Comparison of ENCODE assay signal across 14 mouse cellular contexts in genomic region chr13:34827988-34828882, GRCm38 (mm10). TPM values are rescaled to one million over a fixed set of nuclear protein-coding genes. Genes with fewer than 3 reads are reported as not detected.
DNase-seq lines count a peak whose midpoint lies in the region; ATAC-seq lines count a peak whose summit lies in the region.
"Had no signal": no experiment of that assay in that cellular context is flagged by ENCODE, and none has a peak within 500 bp of the region (broad histone marks: within the 10 kb centered on the region; RNA-seq: fewer than 3 reads in every experiment).

No protein-coding gene starts in this region.

- 0 out of 2 replicates have a peak, but pooled peaks cover 2% of the 10 kb centered on the region for H3K9me3 ChIP-seq in hindbrain, embryonic 10.5 days
- no peaks in the 10 kb centered on the region for H3K9me3 ChIP-seq in hindbrain, embryonic 11.5 days (ENCODE audit: control insufficient read depth, low read length)
- no peaks in the 10 kb centered on the region for H3K9me3 ChIP-seq in intestine, embryonic 15.5 days
- no peaks in the 10 kb centered on the region for H3K9me3 ChIP-seq in stomach, embryonic 14.5 days (ENCODE audit: control insufficient read depth, low read depth, low read length)
- H3K9me3 ChIP-seq: embryonic facial prominence, embryonic 15.5 days had no signal

- H3K4me2 ChIP-seq in hindbrain, embryonic 11.5 days (replicated peaks; ENCODE audit: low read depth, low read length): no peak overlapping the region
- no peak overlapping the region for H3K4me2 ChIP-seq in intestine, embryonic 15.5 days (replicated peaks)
- H3K4me2 ChIP-seq in stomach, embryonic 14.5 days (replicated peaks; ENCODE audit: low read depth, low read length): no peak overlapping the region
- H3K4me2 ChIP-seq: embryonic facial prominence, embryonic 15.5 days; lung, embryonic 15.5 days had no signal

- H3K4me3 ChIP-seq in hindbrain, embryonic 10.5 days: no peak overlapping the region
- H3K4me3 ChIP-seq in hindbrain, embryonic 11.5 days (ENCODE audit: low read depth, low read length): no peak overlapping the region
- no peak overlapping the region for H3K4me3 ChIP-seq in intestine, embryonic 15.5 days (replicated peaks)
- H3K4me3 ChIP-seq in stomach, embryonic 14.5 days (ENCODE audit: low read depth, low read length): no peak overlapping the region
- H3K4me3 ChIP-seq: embryonic facial prominence, embryonic 15.5 days; heart, adult 2 months; lung, embryonic 15.5 days; myocyte had no signal

- no peak for ATAC-seq in hindbrain, embryonic 11.5 days (ENCODE audit: low FRiP score)
- ATAC-seq in intestine, embryonic 15.5 days: peak; percentile 93
- ATAC-seq in stomach, embryonic 14.5 days (ENCODE audit: insufficient number of reproducible peaks, insufficient read depth, low FRiP score, low read depth): peak; percentile 92
- ATAC-seq in CD4-positive, CD25-positive, alpha-beta regulatory T cell, adult 4 months: no peak

- no peak overlapping the region for H3K9ac ChIP-seq in hindbrain, embryonic 11.5 days (ENCODE audit: low read depth, low read length)
- no peak overlapping the region for H3K9ac ChIP-seq in intestine, embryonic 15.5 days
- no peak overlapping the region for H3K9ac ChIP-seq in stomach, embryonic 14.5 days (replicated peaks; ENCODE audit: low read depth, low read length)
- H3K9ac ChIP-seq: embryonic facial prominence, embryonic 15.5 days; lung, embryonic 15.5 days had no signal

- 70% methylated on average over 10 of the region's 10 CpGs for WGBS in hindbrain, embryonic 10.5 days
- WGBS in hindbrain, embryonic 11.5 days: 73% methylated on average over 10 of the region's 10 CpGs
- 55% methylated on average over 10 of the region's 10 CpGs for WGBS in intestine, embryonic 15.5 days
- WGBS in stomach, embryonic 14.5 days: 58% methylated on average over 10 of the region's 10 CpGs

- no peaks in the 10 kb centered on the region for H3K27me3 ChIP-seq in hindbrain, embryonic 10.5 days (ENCODE audit: insufficient read depth, poor library complexity, severe bottlenecking)
- H3K27me3 ChIP-seq in hindbrain, embryonic 11.5 days (ENCODE audit: control insufficient read depth, insufficient read depth, low read length): no peaks in the 10 kb centered on the region
- H3K27me3 ChIP-seq in intestine, embryonic 15.5 days (replicated peaks): no peaks in the 10 kb centered on the region
- no peaks in the 10 kb centered on the region for H3K27me3 ChIP-seq in stomach, embryonic 14.5 days (ENCODE audit: control insufficient read depth, insufficient read depth, low read length)
- H3K27me3 ChIP-seq: embryonic facial prominence, embryonic 15.5 days; lung, embryonic 15.5 days had no signal

- H3K27ac ChIP-seq in hindbrain, embryonic 10.5 days: peak overlapping the region; percentile 75
- H3K27ac ChIP-seq in hindbrain, embryonic 11.5 days (ENCODE audit: low read depth, low read length): no peak overlapping the region
- peak overlapping the region; percentile 49 for H3K27ac ChIP-seq in intestine, embryonic 15.5 days
- peak overlapping the region; percentile 74 for H3K27ac ChIP-seq in stomach, embryonic 14.5 days (ENCODE audit: low read length)
- H3K27ac ChIP-seq: embryonic facial prominence, embryonic 15.5 days; heart, adult 2 months; lung, embryonic 15.5 days had no signal

- no peaks in the 10 kb centered on the region for H3K36me3 ChIP-seq in hindbrain, embryonic 10.5 days
- H3K36me3 ChIP-seq in hindbrain, embryonic 11.5 days (ENCODE audit: control insufficient read depth, insufficient read depth, low read length): no peaks in the 10 kb centered on the region
- no peaks in the 10 kb centered on the region for H3K36me3 ChIP-seq in intestine, embryonic 15.5 days
- H3K36me3 ChIP-seq in stomach, embryonic 14.5 days (ENCODE audit: control insufficient read depth, insufficient read depth, low read length): no peaks in the 10 kb centered on the region
- H3K36me3 ChIP-seq: embryonic facial prominence, embryonic 15.5 days; lung, embryonic 15.5 days had no signal

- H3K4me1 ChIP-seq in hindbrain, embryonic 10.5 days (replicated peaks): peaks cover 17% of the 10 kb centered on the region
- no peaks in the 10 kb centered on the region for H3K4me1 ChIP-seq in hindbrain, embryonic 11.5 days (replicated peaks; ENCODE audit: control insufficient read depth, insufficient read depth, low read length)
- no peaks in the 10 kb centered on the region for H3K4me1 ChIP-seq in intestine, embryonic 15.5 days (replicated peaks)
- no peaks in the 10 kb centered on the region for H3K4me1 ChIP-seq in stomach, embryonic 14.5 days (ENCODE audit: control insufficient read depth, insufficient read depth, low read length)
- H3K4me1 ChIP-seq: embryonic facial prominence, embryonic 15.5 days; lung, embryonic 15.5 days had no signal

- DNase-seq in hindbrain, embryonic 10.5 days (ENCODE audit: low spot score): no peak
- DNase-seq in hindbrain, embryonic 11.5 days (ENCODE audit: low spot score): no peak
- DNase-seq in c-Kit-positive CD71-negative TER-119-negative erythroid progenitor cells, embryonic 14.5 days (ENCODE audit: low read depth): peak; percentile 40
- no peak for DNase-seq in lung, postnatal 10 days
- DNase-seq in spleen, postnatal 4 days (ENCODE audit: low spot score in 2 of 2): no peak
- DNase-seq: cerebellum, adult 8-10 months; heart, adult 2 months; right cerebral cortex, postnatal 25 days had no signal

RNA-seq across cellular contexts. Expression of gene Prpf4b, which starts 46.9 kb away (rescaled TPM):
- polyA plus RNA-seq in hindbrain, embryonic 10.5 days (2016; fragmentation: Nextera tagmentation; extraction: Ambion mirVana): 44.9 and 71.1 TPM in 2 replicates
- polyA plus RNA-seq in hindbrain, embryonic 11.5 days (2014; fragmentation: Nextera tagmentation; extraction: Ambion mirVana): 101 and 116 TPM in 2 replicates
- 58.9 and 75.6 TPM in 2 replicates for polyA plus RNA-seq in intestine, embryonic 15.5 days (2015; fragmentation: Nextera tagmentation; extraction: Ambion mirVana)
- polyA plus RNA-seq in stomach, embryonic 14.5 days (2014; fragmentation: Nextera tagmentation; extraction: Ambion mirVana): 100 and 107 TPM in 2 replicates
- 100 to 1,000 TPM in 1 of 2 experiments, 10 to 100 TPM in 1; 84.7 to 111 TPM for polyA plus RNA-seq in CD4-positive, CD25-positive, alpha-beta regulatory T cell, adult 4 months (2017; shearing (Covaris generic))

Comparison
In these comparisons a context has a peak if more than half of its experiments do, and no peak if none do; other contexts are left out.
1. ATAC-seq: peak in intestine, embryonic 15.5 days (single experiment) and stomach, embryonic 14.5 days (single experiment); none in hindbrain, embryonic 11.5 days (single experiment) and CD4-positive, CD25-positive, alpha-beta regulatory T cell, adult 4 months (single experiment).